Mouse (Mus musculus): ENCODE measurements at regions not wholly inside any gene's neighbourhood (a gene's known extent, or its start where the extent isn't known, plus 50 kb on each side); places are given as distances from the start of the nearest gene placed in this dataset.
"Not testable (repeated sequence)": the region's sequence is repeated elsewhere in the genome, so short reads cannot be mapped to it uniquely, and the experiment has no call there.

DNA sequence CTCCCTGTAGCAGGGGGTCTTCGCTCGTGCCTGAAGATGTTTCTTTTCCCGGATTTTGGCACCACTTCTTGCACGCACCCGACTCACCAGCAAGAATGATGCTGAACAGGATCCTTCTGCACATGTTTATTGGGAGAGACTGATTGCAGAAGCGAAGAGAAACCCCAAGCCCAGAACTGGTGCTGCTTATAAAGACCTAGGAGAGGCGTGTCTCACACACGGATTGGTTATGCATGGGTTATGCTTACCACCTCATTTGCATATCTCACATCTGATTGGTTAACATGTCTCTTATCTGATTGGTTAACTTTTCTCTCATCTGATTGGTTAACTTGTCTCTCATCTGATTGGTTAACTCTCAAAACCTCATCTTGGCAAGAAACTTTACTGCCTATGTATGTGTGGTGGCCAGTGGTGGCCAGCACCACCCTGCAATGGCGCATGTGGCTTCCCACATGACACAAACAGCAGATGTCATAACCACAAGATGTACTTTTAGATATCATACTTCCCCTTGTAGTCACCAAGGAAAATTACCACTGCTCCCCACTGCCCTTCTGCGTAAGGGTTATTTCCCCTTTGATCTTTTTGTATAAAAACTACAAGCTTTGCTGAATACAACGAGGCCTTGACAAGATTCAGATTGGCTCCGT is 125.8 kb upstream of the Ubl3 start:
- TF ChIP-seq CTCF (IDR thresholded peaks at IDR 0.05; ENCODE audit: borderline replicate concordance, extremely low read depth, insufficient read depth, insufficient read length); POLR2A (IDR thresholded peaks at IDR 0.05; ENCODE audit: borderline replicate concordance, extremely low read depth, insufficient read depth, insufficient read length, poor library complexity, severe bottlenecking): not testable (repeated sequence)

Data from brain, embryonic 14.5 days (tissue).